Mouse (Mus musculus): Measurements from ENCODE around the gene Dlgap1.

DNA sequence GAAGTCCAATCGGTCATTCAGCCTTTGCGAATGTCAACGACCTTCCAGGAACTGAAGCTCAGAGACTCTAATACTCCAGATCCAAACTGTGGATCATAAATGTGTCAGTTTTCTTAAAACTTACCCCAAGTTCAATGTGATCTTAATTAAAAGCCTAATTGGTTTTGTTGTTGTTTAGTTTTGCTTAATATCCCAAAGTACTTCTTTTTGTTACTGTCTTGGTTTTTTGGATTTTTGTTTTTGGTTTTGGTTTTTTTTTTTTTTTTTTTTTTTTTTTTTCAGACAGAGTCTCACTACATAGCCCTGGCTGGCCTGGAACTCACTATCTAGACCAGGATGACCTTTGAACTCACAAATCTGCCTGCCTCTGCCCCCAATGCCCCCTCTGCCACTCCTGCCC, 765.9 kb downstream of the Dlgap1 start:
- TF ChIP-seq CTCF (IDR thresholded peaks at IDR 0.05; ENCODE audit: extremely low read depth, insufficient read depth, low read length) (no peak), POLR2A (IDR thresholded peaks at IDR 0.05; ENCODE audit: extremely low read depth, insufficient read depth, low read length) (no peak)
